Comparison of ENCODE assay signal across 10 mouse cellular contexts in genomic region chr2:170127523-170127922, GRCm38 (mm10). TPM values are rescaled to one million over a fixed set of nuclear protein-coding genes. Genes with fewer than 3 reads are reported as not detected.
DNase-seq lines count a peak whose midpoint lies in the region; ATAC-seq and TF ChIP-seq lines count a peak whose summit lies in the region.
"Had no signal": no experiment of that assay in that cellular context is flagged by ENCODE, and none has a peak within 500 bp of the region (broad histone marks: within the 10 kb centered on the region; RNA-seq: fewer than 3 reads in every experiment).

No protein-coding gene starts in this region.

- no peak for TF ChIP-seq CTCF in heart, adult 2 months (IDR thresholded peaks at IDR 0.05)
- TF ChIP-seq CTCF in brain, embryonic 14.5 days (IDR thresholded peaks at IDR 0.05; ENCODE audit: borderline replicate concordance, extremely low read depth, insufficient read depth, insufficient read length) = no peak

- no peak for TF ChIP-seq POLR2A in heart, adult 2 months (IDR thresholded peaks at IDR 0.05; ENCODE audit: insufficient read depth, low read depth, low read length)
- no peak for TF ChIP-seq POLR2A in brain, embryonic 14.5 days (IDR thresholded peaks at IDR 0.05; ENCODE audit: borderline replicate concordance, extremely low read depth, insufficient read depth, insufficient read length, poor library complexity, severe bottlenecking)

- peaks cover 25% of the 10 kb centered on the region for H3K4me1 ChIP-seq in heart, adult 2 months (ENCODE audit: control insufficient read depth, insufficient read depth, low read length)
- H3K4me1 ChIP-seq in megakaryocyte, embryonic 14.5 days = peaks cover 68% of the 10 kb centered on the region

- WGBS in heart, adult 2 months = 40% methylated on average over 3 of the region's 3 CpGs
- 19% methylated on average over 3 of the region's 3 CpGs for WGBS in macrophage (ENCODE audit: missing documents)

- peaks cover 7% of the 10 kb centered on the region for H3K79me2 ChIP-seq in heart, adult 2 months (replicated peaks; ENCODE audit: control insufficient read depth, insufficient read depth, low read length)
- peaks cover 83% of the 10 kb centered on the region for H3K79me2 ChIP-seq in macrophage (ENCODE audit: inconsistent target)

- H3K36me3 ChIP-seq in heart, adult 2 months (ENCODE audit: control insufficient read depth, insufficient read depth, low read length) = peaks cover 28% of the 10 kb centered on the region
- peaks cover 45% of the 10 kb centered on the region for H3K36me3 ChIP-seq in megakaryocyte, embryonic 14.5 days (replicated peaks; ENCODE audit: low read length)
- H3K36me3 ChIP-seq in macrophage (ENCODE audit: inconsistent target) = no peaks in the 10 kb centered on the region

- H3K9ac ChIP-seq in heart, adult 2 months (ENCODE audit: low read depth, low read length) = peak overlapping the region; percentile 13; the same call in 1 of the 2 replicates

- no peak overlapping the region for H3K4me3 ChIP-seq in heart, adult 2 months
- H3K4me3 ChIP-seq in megakaryocyte, embryonic 14.5 days (replicated peaks) = peak overlapping the region; percentile 78
- no peak overlapping the region for H3K4me3 ChIP-seq in macrophage (ENCODE audit: inconsistent target)

- no peaks in the 10 kb centered on the region for H3K9me3 ChIP-seq in megakaryocyte, embryonic 14.5 days

- no peaks in the 10 kb centered on the region for H3K27me3 ChIP-seq in heart, adult 2 months (ENCODE audit: control insufficient read depth, insufficient read depth, low read length)
- H3K27me3 ChIP-seq in megakaryocyte, embryonic 14.5 days (replicated peaks) = no peaks in the 10 kb centered on the region

- no peak for DNase-seq in heart, adult 2 months
- no peak for DNase-seq in heart, postnatal 14 days
- peak; percentile 62 for DNase-seq in brain, embryonic 14.5 days (ENCODE audit: low read depth)
- DNase-seq in c-Kit-positive CD71-positive TER-119-positive erythroid progenitor cells, embryonic 14.5 days (ENCODE audit: low spot score) = no peak
- DNase-seq in gastrocnemius, postnatal 14 days = no peak
- DNase-seq: adrenal gland, postnatal 10 days; cerebellum, postnatal 14 days had no signal

- intact Hi-C loops in heart, adult 2 months (cut with DNase I) = no loop called here
- intact Hi-C loops in heart, postnatal 14 days (cut with DNase I) = no loop called here
- intact Hi-C loops in gastrocnemius, postnatal 14 days (cut with DNase I; ENCODE audit: low total_unique reads) = no loop called here

- TF ChIP-seq EP300 in heart, adult 2 months (IDR thresholded peaks at IDR 0.05; ENCODE audit: insufficient read depth, low read depth, low read length) = no peak

- H3K27ac ChIP-seq in heart, adult 2 months = peak overlapping the region; percentile 24; the same call in 1 of the 2 replicates
- peak overlapping the region; percentile 88; the same call in 1 of the 2 replicates for H3K27ac ChIP-seq in macrophage

- ATAC-seq in megakaryocyte, adult 5-6 weeks (ENCODE audit: poor library complexity, severe bottlenecking) = no peak

RNA-seq across cellular contexts. Expression of gene Zfp217, which starts 20.4 kb away (rescaled TPM):
- 1 to 10 TPM; 8.9 to 9.4 TPM for total RNA-seq in heart, adult 2 months (2021)
- polyA plus RNA-seq in heart, adult 2 months (2012; rRNA removed) = 5.2 and 9.7 TPM in 2 replicates
- 10 to 100 TPM; 14.3 to 17.1 TPM for total RNA-seq in heart, postnatal 14 days (2021)
- polyA plus RNA-seq in megakaryocyte, embryonic 14.5 days (2012; ENCODE audit: insufficient read depth, low replicate concordance) = 1.8 and 3.0 TPM in 2 replicates
- 40.4 and 52.3 TPM in 2 replicates for total RNA-seq in megakaryocyte, adult 5-6 weeks (2015)
- 50.9 and 62.5 TPM in 2 replicates for total RNA-seq in megakaryocyte, adult 5-6 weeks (2017)
- polyA plus RNA-seq in brain, embryonic 14.5 days (2012; rRNA removed) = 5.7 and 7.6 TPM in 2 replicates
- 10 to 100 TPM; 28.8 to 85.5 (median 55.0) TPM for total RNA-seq in macrophage (2018; cell fraction: chromatin; rRNA removed)
- total RNA-seq in macrophage (2018; cell fraction: cytosol; rRNA removed) = 10 to 100 TPM in 25 of 26 experiments, 1 to 10 TPM in 1; 8.5 to 44.7 (median 31.6) TPM
- total RNA-seq in macrophage (2018; cell fraction: nucleus; rRNA removed) = 100 to 1,000 TPM in 1 of 26 experiments, 10 to 100 TPM in 25; 26.3 to 107 (median 56.6) TPM
- polyA plus RNA-seq in macrophage (2018) = 14.1 to 29.4 TPM (median 16.9 TPM) in 3 replicates
- 10 to 100 TPM in 1 of 2 experiments, 1 to 10 TPM in 1; 7.7 to 10.1 TPM for total RNA-seq in gastrocnemius, postnatal 14 days (2021)
